Mouse (Mus musculus) midbrain, embryonic 16.5 days (tissue): Measurements from ENCODE around the gene AI661453. TPM values are rescaled to one million over a fixed set of nuclear protein-coding genes. Genes with fewer than 3 reads are reported as not detected.

ENCODE experiments used
- ATAC-seq: fragments of 200-750 bp; cut with Nextera tagmentation; 2 replicates; pipeline ENCODE4 v1.8.0; 2017; ENCODE audit warnings: moderate TSS enrichment
- H3K27ac ChIP-seq: fragments of 300-500 bp; sonication (generic); 2 replicates; pipeline ENCODE4 v1.5.1; 2014; ENCODE audit warnings: mild to moderate bottlenecking, low read length, mixed read lengths
- H3K27me3 ChIP-seq: fragments of 300-500 bp; sonication (generic); 2 replicates; pipeline ENCODE4 v1.6.1; 2014; ENCODE audit warnings: low read depth, low read length, mixed read lengths; ENCODE audit not compliant: control insufficient read depth, insufficient read depth
- H3K36me3 ChIP-seq: fragments of 300-500 bp; sonication (generic); 2 replicates; pipeline ENCODE4 v1.6.1; 2014; ENCODE audit warnings: mild to moderate bottlenecking, low read length, moderate library complexity, mixed read lengths; ENCODE audit not compliant: control insufficient read depth, insufficient read depth
- H3K4me1 ChIP-seq: fragments of 300-500 bp; sonication (generic); 2 replicates; pipeline ENCODE4 v1.6.1; 2014; ENCODE audit warnings: mild to moderate bottlenecking, low read length, mixed read lengths; ENCODE audit not compliant: control insufficient read depth, insufficient read depth
- H3K4me2 ChIP-seq: fragments of 300-500 bp; sonication (generic); 2 replicates; pipeline ENCODE4 v1.6.1; 2014; ENCODE audit warnings: mild to moderate bottlenecking, low read length, mixed read lengths
- H3K4me3 ChIP-seq: fragments of 300-500 bp; sonication (generic); 2 replicates; pipeline ENCODE4 v1.5.1; 2014; ENCODE audit warnings: low read depth, mild to moderate bottlenecking, low read length, moderate library complexity, mixed read lengths
- H3K9ac ChIP-seq: fragments of 300-500 bp; sonication (generic); 2 replicates; pipeline ENCODE4 v1.6.1; 2014; ENCODE audit warnings: low read depth, low read length, mixed read lengths
- H3K9me3 ChIP-seq: fragments of 300-500 bp; sonication (generic); replicated peaks from 2 replicates; pipeline ENCODE4 v1.6.1; 2014; ENCODE audit warnings: mild to moderate bottlenecking, low read length, mixed read lengths; ENCODE audit not compliant: control insufficient read depth, poor library complexity, severe bottlenecking
- WGBS: fragments of 180-500 bp; shearing (Covaris S2); extraction: QIAGEN DNeasy Blood & Tissue Kit; methylation state at CpG from one replicate; pipeline ENCODE4 v1.1.7; 2014; 5-methylcytosine and 5-hydroxymethylcytosine counted together
- polyA plus RNA-seq: library from polyadenylated mRNA; unstranded; fragments of >200 nt; fragmentation: Nextera tagmentation; extraction: Ambion mirVana; gene quantifications from 2 replicates; pipeline ENCODE4 v1.2.1, GENCODE M21; 2015

AI661453 gene
- polyA plus RNA-seq, 1 experiment from 2014 or later: 0.09 TPM

DNA sequence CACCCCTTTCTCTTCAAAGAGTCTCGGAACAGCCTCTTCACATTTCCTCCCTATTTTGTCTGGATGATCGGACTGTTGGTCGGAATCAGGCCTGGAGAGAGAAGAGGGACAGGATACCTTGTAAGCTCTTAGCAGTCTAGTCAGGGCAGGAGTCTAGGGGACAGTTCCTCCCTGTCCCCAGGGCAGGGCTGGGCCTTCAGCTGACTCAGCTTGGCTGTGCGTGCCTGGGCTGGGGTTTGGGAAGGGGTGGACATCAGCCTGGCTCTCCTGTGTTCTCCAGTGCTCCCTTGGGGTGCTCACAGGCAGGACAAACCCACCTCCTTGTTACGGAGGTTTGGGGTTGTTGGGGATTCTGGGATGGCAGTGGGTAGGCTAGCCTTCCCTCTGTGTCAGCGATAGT, 2.2 kb downstream of the AI661453 start:
- Histone ChIP-seq H3K36me3 (no peaks in the 10 kb centered on the region), H3K27me3 (peaks cover 11% of the 10 kb centered on the region), H3K27ac (no peak overlapping the region), H3K4me3 (no peak overlapping the region), H3K4me2 (no peak overlapping the region), H3K9me3 (no peaks in the 10 kb centered on the region), H3K9ac (no peak overlapping the region), H3K4me1 (peaks cover 13% of the 10 kb centered on the region)
- WGBS: 68% methylated on average over 6 of the region's 6 CpGs
- ATAC-seq: no peak

DNA sequence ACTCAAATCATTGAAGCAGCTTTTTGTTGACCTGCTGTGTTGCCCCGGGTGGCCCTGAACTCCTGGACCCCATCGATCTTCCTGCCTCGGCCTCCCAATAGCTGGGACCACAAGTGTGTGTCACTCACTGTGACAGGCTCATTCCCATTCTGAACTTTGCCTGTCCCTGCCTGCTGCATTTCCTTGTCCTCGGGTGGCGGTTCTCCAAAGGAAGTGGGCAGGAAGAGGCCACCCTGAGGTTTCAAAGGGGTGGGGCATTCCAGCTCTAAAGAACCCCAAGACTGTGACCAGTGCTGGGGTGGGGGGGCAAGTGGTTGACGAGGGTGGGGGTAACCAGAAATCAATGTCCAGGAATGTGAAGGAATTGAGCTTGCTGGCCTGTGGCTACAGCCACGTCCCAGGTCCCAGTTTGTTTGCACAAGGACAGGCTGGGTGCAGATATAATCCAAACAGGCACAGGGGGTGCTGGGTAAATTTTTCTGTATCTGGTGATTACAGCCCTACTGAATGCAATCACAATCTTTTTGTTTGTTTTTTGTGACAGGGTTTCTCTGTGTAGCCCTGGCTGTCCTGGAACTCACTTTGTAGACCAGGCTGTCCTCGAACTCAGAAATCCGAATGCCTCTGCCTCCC, 3.1 kb downstream of the AI661453 start:
- H3K27ac ChIP-seq: no peak overlapping the region
- H3K36me3 ChIP-seq: no peaks in the 10 kb centered on the region
- no peaks in the 10 kb centered on the region for H3K9me3 ChIP-seq
- peaks cover 13% of the 10 kb centered on the region for H3K4me1 ChIP-seq
- peaks cover 11% of the 10 kb centered on the region for H3K27me3 ChIP-seq
- H3K9ac ChIP-seq: no peak overlapping the region
- H3K4me2 ChIP-seq: no peak overlapping the region
- WGBS: 48% methylated on average over 9 of the region's 9 CpGs
- no peak overlapping the region for H3K4me3 ChIP-seq
- ATAC-seq: no peak

DNA sequence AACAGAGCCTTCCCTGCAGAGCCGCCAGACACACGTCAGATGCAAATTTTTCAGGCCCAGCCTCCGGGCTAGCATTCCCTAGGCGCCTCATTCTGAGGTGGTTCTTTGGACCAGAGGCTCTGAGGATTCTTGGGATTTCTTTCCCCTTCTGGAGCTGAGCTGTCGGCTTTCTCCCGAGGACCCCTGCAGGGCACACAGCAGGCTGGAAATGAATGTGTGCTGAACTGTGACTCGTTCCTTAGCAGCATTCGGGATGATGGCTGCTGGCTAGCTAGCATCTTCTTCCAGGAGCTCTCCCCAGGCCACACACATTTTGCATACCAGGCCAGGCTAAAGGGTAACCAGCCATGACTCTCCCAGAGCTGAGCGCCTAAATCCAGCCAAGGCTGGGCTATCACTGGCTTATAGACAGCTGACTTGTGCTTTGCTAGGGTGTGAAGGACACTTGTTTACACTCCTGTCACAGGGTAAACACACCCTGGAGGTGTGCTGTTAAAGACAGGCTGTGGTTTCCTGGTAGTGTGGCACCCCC, 4.0 kb downstream of the AI661453 start:
- Histone ChIP-seq H3K9me3 (no peaks in the 10 kb centered on the region), H3K4me3 (no peak overlapping the region), H3K9ac (no peak overlapping the region), H3K4me2 (no peak overlapping the region), H3K36me3 (no peaks in the 10 kb centered on the region), H3K27ac (no peak overlapping the region), H3K4me1 (peaks cover 13% of the 10 kb centered on the region), H3K27me3 (peaks cover 11% of the 10 kb centered on the region)
- 1% methylated on average over 9 of the region's 9 CpGs for WGBS
- ATAC-seq: no peak

DNA sequence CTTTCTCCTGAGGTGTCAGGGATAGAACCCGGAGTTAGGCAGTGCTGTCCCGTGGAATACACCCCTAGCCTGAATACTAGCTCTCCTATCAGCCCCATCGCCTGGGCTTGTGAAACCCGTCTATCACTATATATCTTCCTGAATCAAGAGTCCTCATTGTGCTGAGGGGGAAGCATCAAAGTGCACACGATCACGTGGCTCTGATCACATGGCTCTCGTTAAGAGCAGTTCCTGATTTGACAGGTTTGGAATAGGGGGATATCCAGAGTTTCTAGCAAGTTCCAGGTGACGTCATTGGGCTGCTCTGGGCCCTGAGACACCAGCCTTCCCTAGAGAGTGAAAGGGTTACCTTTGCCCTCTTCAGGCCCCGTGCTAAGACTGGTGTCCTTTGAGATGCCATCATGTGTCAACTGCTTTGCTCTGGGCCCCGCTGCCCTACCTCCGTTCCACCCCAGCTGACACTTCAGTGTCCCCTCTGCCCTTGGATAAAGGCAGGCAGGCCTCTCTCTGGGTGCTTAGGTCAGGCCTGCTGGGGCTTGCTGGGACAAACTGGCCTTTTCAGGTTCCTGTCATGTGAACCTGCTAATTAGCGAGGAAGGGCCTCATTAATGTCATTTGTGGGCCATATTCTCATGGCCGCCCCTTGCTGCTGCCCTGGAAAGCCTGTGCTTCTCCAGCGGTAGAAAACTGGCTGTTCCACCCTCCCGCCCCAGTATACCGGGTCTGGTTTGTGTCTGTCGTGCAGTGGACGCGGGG, 5.1 kb downstream of the AI661453 start:
- H3K4me1 ChIP-seq: peaks cover 10% of the 10 kb centered on the region
- no peaks in the 10 kb centered on the region for H3K9me3 ChIP-seq
- WGBS: 75% methylated on average over 19 of the region's 19 CpGs
- no peak overlapping the region for H3K27ac ChIP-seq
- no peak for ATAC-seq
- no peak overlapping the region for H3K4me3 ChIP-seq
- H3K27me3 ChIP-seq: peaks cover 11% of the 10 kb centered on the region
- H3K36me3 ChIP-seq: no peaks in the 10 kb centered on the region
- H3K9ac ChIP-seq: no peak overlapping the region
- no peak overlapping the region for H3K4me2 ChIP-seq

DNA sequence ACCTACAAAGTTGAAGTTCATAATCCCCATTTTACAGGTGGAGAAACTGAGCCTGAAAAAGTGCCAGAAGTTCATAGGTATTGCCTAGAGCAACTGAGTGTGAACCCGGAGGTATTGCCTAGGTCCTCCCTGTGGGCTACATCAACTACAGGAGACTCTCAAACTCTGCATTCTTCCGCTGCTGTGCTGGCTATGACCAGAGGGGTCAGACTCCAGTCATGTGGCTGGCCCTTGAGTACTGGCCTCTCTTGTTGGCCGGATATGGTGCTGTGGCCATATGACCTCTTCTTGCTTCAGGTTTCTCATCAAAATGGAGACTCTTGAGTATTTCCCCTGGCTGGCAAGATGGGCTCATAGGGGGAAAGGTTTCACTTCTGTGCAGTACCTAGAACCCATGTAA, 5.9 kb downstream of the AI661453 start:
- Histone ChIP-seq H3K27ac (no peak overlapping the region), H3K9ac (no peak overlapping the region), H3K27me3 (peaks cover 11% of the 10 kb centered on the region), H3K4me3 (no peak overlapping the region), H3K36me3 (no peaks in the 10 kb centered on the region), H3K4me2 (no peak overlapping the region), H3K4me1 (peaks cover 5% of the 10 kb centered on the region; the same call in 1 of the 2 replicates), H3K9me3 (no peaks in the 10 kb centered on the region)
- ATAC-seq: no peak
- WGBS: 89% methylated on average over 3 of the region's 3 CpGs

DNA sequence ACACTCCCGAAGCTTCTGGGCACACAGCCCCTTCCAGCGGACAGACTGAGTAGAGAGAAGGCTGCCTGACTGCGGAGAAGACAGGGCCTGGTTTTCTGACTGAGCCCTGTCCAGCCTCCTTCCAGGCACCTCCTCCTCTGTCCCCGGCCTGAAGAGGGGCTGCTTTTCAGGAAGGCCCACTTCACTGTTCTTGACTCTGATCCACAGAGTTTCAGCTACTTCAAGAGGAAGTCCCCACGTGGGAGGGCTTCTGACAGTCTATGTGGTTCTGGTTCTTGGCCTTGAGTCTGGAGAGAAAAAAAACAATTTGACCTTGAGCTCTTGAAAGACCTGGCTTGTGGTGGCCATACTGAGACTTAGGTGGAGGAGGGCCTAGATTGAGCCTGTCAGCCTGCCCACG, 7.7 kb downstream of the AI661453 start:
- H3K4me1 ChIP-seq: peaks cover 5% of the 10 kb centered on the region; the same call in 1 of the 2 replicates
- no peak overlapping the region for H3K4me2 ChIP-seq
- H3K27me3 ChIP-seq: no peaks in the 10 kb centered on the region
- H3K9ac ChIP-seq: no peak overlapping the region
- no peaks in the 10 kb centered on the region for H3K9me3 ChIP-seq
- H3K4me3 ChIP-seq: no peak overlapping the region
- no peaks in the 10 kb centered on the region for H3K36me3 ChIP-seq
- no peak overlapping the region for H3K27ac ChIP-seq
- WGBS: 67% methylated on average over 6 of the region's 6 CpGs
- ATAC-seq: no peak

DNA sequence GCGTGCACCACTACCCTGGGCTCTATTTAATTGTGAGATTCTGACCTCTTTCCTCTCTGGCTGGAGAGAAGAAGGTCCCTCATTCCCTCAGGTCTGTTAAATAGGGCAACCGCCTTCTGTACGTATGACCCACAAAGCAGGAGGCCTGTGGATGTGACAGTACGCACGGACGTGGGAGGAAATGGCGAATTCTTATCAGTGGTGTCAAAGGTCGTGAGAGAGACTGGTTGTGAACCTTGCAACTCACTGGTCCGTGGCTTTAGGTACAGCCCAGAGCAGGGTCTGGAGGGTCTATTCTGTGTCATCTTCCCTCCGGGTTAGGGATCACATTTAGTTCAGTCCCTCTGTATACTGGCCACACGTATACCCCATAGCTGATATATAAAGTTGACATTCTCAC, 9.1 kb downstream of the AI661453 start:
- Histone ChIP-seq H3K4me3 (no peak overlapping the region), H3K4me2 (no peak overlapping the region), H3K9ac (no peak overlapping the region), H3K27ac (no peak overlapping the region), H3K36me3 (no peaks in the 10 kb centered on the region), H3K9me3 (no peaks in the 10 kb centered on the region), H3K4me1 (no peaks in the 10 kb centered on the region), H3K27me3 (no peaks in the 10 kb centered on the region)
- 78% methylated on average over 11 of the region's 11 CpGs for WGBS
- ATAC-seq: no peak

DNA sequence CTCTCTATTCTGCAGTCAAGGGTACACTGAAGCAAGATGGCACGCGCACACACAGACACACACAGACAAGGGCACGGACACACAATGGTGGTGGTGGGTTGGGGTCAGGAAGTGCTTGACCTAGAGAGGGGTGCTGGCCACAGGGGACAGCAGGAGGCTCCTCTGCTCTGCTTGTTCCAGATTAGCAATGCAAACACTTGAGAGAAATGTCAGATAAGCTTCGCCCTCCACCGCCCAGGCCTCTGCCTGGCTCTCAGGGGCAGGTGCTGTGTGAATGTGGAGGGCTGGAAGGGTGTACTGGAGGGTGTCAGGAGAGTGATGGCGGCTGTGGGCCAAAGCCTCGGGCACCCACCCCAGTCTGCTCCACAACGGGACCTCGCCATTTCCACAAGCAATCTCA, 9.6 kb downstream of the AI661453 start:
- no peak overlapping the region for H3K27ac ChIP-seq
- no peaks in the 10 kb centered on the region for H3K36me3 ChIP-seq
- no peak overlapping the region for H3K9ac ChIP-seq
- WGBS: 70% methylated on average over 9 of the region's 9 CpGs
- H3K4me1 ChIP-seq: no peaks in the 10 kb centered on the region
- H3K9me3 ChIP-seq: no peaks in the 10 kb centered on the region
- no peak overlapping the region for H3K4me2 ChIP-seq
- no peaks in the 10 kb centered on the region for H3K27me3 ChIP-seq
- no peak overlapping the region for H3K4me3 ChIP-seq
- no peak for ATAC-seq

DNA sequence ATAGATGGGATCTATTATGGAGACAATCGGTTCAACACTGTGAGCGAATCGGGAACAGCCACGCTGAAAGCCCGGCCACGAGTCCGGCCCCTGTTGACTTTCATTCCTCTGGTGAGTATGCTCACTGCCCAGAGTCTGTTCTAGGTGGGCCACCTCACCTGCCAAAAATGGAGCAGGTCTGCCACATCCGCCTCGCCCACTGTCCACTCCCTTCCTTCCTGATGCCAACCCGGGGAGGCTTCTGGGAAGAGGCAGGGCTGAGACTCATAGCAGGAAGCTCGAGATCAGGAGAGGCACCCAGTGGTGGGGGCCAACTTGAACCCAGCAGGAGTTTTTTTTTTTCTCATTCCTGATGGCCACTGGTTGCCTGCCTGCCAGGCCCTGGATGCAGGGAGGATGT, 10.1 kb downstream of the AI661453 start:
- no peak overlapping the region for H3K9ac ChIP-seq
- H3K4me3 ChIP-seq: no peak overlapping the region
- no peaks in the 10 kb centered on the region for H3K4me1 ChIP-seq
- 87% methylated on average over 11 of the region's 11 CpGs for WGBS
- no peaks in the 10 kb centered on the region for H3K36me3 ChIP-seq
- H3K4me2 ChIP-seq: no peak overlapping the region
- no peak for ATAC-seq
- no peaks in the 10 kb centered on the region for H3K9me3 ChIP-seq
- no peaks in the 10 kb centered on the region for H3K27me3 ChIP-seq
- no peak overlapping the region for H3K27ac ChIP-seq
